Mouse (Mus musculus) thymus, postnatal 0 days (tissue): ENCODE results near the gene Rnf167. TPM values are rescaled to one million over a fixed set of nuclear protein-coding genes. Genes with fewer than 3 reads are reported as not detected.
A peak's percentile ranks its signal among the peaks of the same experiment; 100 is the strongest.

ENCODE experiments used
- DNase-seq: peaks from one replicate; pipeline ENCODE4 v3.0.0-alpha.2; 2015; ENCODE audit warnings: low spot score
- polyA plus RNA-seq: library from polyadenylated mRNA; unstranded; fragments of >200 nt; fragmentation: Nextera tagmentation; extraction: Ambion mirVana; gene quantifications from 2 replicates; pipeline ENCODE4 v1.2.1, GENCODE M21; 2015

The Rnf167 gene
- polyA plus RNA-seq, 1 experiment from 2014 or later, result 226 TPM

DNA sequence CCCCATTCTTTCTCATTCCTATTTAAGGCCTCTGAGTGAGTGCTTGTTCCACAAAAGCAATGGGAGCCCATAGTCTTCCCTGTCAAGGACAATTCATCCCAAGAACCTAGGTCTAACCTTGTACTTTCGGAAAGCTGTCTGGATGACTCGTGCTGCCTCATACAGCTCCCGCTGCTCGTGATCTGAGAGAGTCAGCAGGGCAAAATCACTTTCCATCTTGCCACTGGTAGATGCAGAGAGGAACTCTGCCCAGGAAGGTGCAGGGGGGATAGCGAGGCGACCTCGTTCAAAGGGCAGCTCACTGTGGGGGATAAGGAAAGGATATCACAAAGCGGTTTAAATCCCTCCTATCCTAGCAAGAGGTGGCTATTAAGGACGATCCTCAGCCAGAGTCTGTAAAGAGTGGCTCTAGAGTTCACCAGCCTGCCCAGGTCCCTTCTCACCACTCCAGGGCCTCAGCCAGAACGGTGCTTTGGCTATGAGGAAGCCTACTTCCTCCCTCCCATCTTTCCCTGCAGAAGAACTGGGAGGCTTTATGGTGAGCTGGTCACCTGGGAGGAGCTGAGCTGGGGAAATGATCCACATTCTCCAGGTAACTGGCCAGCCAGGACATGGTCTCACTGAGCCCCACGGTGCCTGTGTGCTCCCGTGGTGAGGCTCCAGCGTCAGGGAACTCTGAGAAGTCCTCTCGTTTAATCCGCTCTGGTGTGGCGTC is 24.5 kb downstream of the Rnf167 start:
- no peak for DNase-seq

DNA sequence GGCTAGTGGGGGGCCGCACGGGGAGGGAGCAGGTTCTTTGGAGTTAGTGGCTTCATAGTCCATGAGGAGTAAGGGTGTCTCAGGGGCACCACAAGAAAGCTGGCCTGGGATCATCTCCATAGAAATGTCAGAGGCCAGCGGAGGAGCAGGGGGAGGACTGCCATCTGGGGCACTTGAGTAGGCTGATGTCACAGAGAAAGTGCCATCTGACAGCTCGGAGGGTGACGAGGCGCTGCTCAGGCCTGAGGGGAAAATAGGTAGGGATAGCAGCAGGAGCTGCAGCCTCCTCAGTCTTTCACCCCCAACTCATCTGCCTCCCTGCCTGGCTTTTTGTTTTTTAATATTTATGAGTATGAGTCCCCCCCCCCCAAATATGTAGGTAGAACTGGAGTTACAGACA is 27.0 kb downstream of the Rnf167 start:
- DNase-seq, result no peak

DNA sequence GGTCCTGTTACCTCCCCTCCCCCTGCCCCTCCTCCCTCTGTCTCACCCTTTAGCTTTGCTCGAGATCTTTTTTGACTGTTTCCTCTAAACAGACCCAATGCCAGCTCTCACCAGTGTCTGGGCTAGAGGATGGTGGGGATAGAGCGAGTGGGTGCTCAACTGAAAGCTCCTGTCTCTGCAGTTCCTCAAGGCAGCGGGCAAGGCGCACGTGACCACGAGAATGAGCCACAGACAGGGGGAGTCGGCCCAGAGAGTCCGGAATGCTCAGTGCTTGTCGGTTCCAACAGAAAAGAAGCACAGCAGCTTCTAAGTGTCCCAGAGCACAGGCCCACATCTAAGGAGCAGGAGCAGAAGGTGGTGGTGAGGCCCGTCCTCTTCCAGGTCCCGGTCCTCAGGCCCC is 27.5 kb downstream of the Rnf167 start:
- DNase-seq, result no peak

DNA sequence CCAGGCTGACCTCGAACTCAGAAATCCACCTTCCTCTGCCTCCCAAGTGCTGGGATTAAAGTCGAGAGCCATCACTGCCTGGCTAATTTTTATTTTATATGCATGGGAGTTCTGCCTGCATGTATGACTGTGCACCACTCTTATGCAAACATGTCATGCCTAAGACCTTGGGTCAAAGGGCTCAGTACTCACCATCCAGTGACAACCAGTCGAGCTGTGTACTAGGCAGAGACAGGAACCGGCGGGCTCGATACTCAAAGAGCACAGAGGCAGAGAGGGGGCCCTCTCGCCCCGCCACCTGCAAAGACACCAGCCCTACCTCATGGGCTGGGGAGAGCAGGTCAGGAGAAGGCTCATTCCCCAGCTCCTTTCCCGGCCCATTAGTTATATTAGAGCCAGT is 31.1 kb downstream of the Rnf167 start:
- no peak for DNase-seq

DNA sequence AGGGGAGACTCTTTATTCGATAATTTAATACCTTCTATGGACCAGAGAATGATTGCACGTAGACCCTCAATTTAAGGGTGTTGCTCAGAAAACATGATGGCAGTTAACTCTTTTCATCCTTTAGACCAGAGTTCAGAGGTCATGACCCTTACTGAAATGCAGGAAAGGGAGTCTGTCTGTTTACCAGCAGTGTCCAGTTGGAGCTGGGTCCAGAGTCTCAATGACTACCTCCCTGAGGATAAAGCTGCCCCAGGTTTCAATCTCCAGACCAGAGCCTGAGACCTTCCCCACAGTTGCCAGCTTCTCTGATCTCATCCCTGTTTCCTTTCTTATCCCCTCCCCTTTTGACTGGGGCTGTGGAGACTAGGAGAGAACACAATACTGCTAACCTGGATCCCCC is 31.5 kb downstream of the Rnf167 start:
- DNase-seq, result no peak

DNA sequence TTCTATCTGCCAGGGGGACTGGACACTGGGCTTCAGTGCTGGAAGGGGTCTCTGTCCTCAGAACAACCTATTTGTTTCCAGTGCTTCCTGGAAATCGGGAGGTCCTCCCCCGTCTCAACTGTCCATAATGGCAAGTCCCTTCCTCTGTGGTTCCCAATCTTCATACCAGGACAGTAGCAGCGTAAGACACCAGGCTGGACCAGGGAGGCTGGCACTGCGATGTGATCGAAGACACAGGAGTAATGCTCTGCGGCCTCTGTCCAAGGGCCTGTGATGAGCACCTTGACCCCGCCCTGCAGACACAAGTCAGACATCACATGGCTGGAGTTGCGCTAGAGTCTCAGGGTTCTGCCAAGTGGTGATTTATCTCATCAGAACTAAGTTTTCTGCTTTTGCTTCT is 32.3 kb downstream of the Rnf167 start:
- no peak for DNase-seq

DNA sequence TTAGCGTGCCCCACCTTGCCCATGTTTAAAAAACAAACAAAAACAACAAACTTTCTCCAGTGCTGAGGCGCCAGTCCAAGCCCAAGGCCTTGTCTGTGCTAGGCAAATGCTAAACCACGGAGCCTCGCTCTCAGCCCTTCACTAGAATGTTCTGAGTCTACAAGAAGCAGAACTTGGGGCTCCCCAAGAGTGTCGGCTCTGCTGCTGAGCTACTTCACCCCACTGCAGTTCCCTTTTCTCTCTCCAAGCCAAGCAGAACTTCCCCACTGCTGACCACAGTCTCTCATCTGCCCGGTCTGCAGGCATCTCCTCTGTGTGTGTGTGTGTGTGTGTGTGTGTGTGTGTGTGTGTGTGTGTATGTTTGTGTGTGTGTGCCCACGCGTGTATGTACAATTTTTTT is 32.9 kb downstream of the Rnf167 start:
- DNase-seq, result no peak

DNA sequence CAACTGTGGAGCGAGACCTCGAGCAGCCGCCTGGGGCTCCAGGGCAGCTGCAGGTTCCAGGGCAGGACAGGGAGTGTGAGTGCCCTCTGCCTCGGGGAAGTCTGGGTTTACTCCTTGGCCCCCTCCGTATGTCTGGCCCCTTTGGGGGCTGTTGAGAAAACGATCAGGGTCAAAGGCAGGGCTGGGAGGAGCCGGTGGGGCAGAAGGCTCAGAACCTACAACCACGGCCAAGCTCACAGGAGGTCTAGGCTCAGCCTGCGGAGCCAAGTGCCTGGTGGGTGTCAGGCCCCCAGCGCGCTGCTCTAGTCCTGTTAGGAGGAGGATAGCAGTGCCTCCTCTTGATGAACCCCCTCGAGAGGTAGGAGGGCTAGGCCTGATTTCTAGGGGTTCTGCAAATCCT is 34.1 kb downstream of the Rnf167 start:
- DNase-seq, result no peak

DNA sequence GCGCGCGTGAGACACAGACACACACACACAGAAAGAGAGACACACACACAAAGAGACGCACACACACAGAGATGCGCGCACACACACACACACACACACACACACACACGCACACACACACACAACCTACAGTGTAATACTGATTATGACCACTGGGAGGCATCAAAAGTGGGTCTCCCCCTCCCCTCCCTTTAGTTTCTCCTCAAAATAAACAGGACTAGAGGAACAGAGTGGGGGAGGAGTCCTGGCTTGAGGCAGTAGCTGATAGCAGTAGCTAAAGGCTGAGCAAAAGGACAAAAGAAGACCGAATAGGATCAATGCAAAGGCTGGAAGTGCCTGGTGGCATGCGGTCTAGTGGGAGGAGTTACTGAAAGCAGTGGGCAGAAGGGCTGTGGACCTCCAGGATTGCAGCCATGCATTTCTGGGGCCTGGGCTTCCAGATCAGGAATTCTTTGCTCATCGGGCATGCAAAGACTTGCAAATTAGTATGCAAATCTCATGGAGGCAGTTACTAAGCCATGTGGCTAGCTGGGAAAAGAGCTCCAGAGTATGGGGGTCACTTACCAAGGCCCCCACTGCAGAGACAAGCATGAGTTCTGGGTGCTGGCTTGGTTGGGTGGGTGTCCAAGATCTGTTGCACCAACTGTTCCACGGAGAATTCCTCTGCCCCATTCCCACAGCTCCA is 35.0 kb downstream of the Rnf167 start:
- peak; percentile 66 for DNase-seq

DNA sequence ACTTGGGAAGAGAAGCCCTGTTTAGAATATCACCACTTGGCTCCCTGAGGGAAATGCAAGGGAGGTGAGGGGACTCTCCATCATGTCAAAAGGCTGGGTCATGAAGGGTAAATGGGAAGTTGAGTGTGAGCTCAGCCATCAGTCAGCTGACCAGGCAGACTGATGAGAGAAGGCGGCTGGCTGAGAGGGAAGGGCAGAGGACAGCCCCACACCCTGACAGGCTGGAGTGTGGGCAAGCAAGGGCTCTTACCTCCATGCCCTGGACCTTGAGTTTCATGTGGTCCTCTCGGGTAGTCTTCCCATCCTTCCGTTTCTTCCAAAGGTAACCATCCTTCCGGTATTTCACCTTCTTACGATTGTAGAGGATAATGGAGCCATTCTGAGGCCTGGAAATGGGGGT is 36.6 kb downstream of the Rnf167 start:
- no peak for DNase-seq

DNA sequence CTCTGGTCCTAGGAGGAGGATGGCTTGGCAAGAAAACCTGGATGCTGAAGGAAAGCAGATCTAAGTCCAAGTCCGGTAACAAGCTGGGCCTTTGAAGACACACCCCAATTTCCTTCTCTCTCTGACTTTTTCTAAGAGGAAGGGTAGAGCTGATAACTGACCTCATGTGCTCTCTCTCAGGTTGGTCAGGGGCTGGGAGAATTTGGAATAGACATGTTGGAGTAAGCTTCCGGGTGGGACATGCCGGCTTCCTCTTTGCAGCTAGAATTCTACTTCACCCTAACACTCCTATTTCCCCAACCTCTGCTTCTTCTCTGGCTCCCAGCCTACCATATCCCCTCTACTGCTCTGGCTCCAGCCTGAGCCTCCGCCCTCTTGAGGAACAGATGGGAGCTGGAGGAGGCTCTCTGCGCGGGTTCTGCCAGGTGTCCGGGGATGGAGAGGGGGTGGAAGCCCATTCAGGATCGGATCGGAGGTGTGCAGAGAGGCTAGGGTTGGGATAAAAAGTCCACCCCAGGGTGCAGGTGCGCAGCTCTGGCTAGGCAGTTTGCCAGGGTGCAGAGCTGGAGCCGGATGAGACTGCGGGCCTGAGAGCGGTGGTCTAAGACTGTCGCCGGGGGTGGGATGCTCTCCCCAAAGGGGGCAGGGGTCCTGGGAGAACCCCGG is 40.0 kb downstream of the Rnf167 start:
- DNase-seq, result no peak

DNA sequence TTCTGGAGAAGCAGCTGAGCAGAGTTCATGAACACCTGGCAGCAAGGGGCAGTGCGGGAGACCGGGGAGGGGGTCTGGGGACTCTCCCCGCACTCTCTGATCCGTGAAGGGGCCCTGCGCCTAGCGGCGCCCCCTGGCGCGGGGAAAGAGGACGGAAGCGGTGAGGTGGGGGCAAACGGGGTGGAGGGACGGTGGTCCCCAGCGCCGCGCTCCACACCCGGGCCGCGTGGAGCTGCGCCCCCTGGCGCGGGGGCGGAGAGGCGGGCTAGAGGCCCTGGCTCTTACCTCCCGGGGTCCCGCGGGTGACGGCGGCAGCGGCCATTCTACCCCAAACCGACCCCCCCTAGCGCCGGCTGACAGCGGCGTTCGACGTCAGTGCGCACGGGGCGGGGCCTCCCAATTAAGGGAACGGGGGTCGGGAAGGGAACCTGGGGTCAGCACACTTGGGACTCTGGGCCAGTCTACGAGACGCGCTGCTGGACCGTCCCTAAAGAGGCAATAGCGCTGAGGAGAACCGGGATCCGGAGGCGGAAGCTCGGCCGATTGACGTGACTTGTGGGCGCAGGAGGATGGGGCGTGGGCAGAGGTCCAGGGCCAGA is 40.7 kb downstream of the Rnf167 start, which contains the start of gene Camta2:
Gene Camta2, minus strand, starts transcription at position 505 of the 599 bp plus-strand sequence.
- DNase-seq, result peak; percentile 86

DNA sequence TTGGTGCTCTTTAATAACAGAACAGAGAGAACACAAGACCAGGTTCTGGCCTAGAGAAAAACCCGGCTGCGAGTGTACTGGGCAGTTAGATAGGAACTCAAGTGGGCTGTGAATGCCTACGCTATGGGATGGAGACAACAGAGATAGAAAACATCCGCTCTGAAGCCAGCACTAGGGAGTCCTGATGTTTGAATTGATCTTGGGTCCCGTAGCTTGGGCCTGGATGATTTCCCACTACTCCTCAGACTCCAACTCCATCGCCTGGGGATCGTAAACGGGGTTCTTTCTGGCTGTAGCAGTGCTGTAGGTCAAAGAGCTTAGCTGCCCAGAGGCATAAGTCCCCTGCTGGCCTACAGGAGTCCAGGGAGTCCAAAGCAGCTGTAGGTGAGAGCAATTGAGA is 41.3 kb downstream of the Rnf167 start:
- no peak for DNase-seq

DNA sequence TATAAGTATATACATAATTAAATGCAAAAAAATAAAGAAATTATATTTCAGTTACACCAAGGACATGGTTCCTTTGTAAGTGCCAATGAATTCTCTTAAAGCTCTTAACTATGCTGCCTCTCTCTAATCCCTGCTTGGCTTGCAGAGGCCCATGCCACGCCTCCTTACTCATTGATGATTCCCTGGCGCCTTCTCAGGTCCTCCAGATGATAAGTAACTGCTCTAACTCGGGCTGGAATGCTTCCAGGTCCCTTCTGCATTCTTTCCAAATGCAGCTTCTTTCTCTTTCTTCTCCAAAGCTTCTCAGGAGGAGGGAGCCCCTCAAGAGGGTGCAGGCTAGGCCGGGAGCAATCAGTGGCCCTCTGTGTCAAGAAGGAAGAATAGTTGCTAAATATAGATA is 42.5 kb downstream of the Rnf167 start:
- DNase-seq, result no peak

DNA sequence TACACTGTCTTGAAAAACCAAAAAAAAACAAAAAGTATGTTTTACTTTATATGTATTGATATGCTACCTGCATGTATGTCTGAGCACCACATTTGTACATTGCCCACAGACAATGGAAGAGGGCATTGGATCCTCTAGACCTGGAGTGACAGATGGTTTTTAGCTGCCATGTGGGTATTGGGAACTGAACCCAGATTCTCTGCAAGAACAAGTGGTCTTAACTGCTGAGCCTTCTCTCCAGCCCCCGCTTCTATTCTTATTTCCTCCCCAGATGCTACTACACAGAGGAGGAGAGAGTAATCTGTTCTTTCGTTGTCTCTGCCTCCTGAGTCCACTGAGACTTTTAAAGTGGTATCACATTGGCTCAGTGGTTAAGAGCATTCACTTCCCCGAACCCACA is 46.5 kb downstream of the Rnf167 start:
- DNase-seq, result no peak

DNA sequence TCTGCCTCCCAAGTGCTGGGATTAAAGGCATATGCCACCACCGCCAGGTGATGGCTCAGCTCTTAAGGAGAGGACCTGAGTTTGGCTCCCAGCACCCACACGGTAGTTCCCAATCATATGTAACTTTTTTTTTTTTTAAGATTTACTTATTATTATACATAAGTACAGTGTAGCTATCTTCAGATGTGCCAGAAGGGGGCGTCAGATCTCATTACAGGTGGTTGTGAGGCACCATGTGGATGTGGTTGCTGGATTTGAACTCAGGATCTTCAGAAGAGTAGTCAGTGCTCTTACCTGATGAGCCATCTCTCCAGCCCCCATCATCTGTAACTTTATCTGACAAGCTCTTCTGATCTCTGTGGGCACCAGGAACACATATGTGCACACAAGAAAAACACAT is 50.3 kb downstream of the Rnf167 start:
- no peak for DNase-seq

DNA sequence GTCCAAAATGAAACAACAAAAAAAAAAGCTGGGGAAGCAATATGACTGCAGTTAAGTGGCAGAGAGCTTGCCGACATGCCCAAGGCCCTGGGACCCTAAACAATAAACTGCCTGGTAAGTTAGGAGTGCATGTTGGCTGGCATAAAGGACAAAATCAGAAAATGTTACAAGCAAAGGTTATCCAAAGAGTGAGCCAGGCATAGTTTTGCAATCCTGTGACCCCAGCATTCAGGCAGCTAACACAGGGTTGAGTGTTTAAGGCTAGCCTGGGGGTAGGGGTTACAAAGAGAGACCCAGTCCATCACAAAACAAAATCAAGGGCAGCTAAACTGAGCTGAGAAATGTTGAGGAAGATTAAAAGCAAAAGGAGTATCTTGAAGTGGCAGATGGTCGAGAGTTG is 52.0 kb downstream of the Rnf167 start:
- no peak for DNase-seq

DNA sequence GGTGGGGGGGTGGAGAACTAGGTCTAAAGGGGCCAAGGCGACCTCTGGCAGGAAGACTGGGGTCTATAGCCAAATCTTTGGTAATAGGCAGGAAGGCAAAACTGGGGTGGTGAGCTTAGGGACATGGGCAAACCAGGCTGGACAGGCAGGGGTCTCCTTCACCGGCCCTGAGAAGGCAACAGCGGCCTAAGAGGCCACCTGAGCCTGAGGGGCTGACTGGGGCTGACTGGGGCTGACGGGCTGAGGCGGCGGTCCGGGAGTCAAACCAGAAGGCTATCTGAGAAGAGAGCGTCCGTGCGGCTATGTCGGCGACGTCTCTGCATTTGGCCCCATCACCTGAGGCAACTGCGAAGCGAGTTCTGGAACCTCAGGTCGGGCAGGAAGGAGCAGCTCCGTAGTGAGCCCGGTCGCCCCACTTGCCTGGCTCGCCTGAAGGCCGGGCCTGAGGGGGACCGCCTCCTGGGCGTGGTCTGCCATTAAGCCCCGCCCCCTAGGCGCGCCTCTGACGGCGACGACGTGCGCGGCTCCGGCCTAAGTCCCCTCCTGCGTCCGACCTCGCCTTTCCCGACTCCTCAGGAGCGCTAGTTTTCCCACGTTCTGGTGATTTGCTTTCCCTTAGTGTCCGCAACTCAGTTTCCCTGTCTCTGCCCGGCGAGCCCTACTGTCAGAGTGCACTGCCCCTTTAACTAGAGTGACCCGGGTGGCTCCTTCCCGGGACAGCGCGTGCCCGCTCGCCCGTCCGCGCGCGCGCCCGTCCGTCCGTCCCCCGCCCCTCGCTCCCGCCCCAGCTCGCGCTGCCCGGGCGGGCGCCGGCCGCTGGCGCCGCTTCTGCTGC is 52.9 kb downstream of the Rnf167 start, which contains the start of the genes Inca1 and Kif1c:
Gene Inca1, minus strand, starts transcription at position 434 of the 835 bp plus-strand sequence.
Gene Kif1c, plus strand, starts transcription at position 827 of the 835 bp plus-strand sequence.
- DNase-seq, result peak; percentile 94

DNA sequence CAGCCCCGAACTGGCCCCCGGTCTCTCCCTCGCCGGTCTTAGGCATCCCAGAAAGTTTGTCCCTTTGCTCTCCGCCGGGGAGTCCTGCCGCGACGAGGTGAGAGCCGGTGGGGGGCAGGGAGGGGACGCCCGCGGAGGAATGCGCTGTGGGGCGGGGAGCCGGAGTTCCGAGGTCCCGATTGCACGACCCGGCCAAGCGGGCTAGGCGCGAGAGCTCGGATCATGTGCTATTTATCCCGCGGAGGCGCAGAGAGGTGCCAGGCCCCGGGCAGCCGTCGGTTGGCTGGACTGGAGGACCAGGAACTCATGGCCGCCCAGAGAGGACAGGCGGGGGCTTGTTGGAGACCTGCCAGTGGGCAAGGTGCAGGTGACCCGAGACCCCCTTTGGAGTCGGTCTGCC is 53.6 kb downstream of the Rnf167 start:
- peak; percentile 49 for DNase-seq
